Mouse (Mus musculus) stomach, embryonic 15.5 days (tissue): ENCODE results near the gene Msl1. TPM values are rescaled to one million over a fixed set of nuclear protein-coding genes. Genes with fewer than 3 reads are reported as not detected.

Source experiments
- ATAC-seq: fragments of 200-750 bp; cut with Nextera tagmentation; 2 replicates; pipeline ENCODE4 v1.8.0; 2017; ENCODE audit warnings: low read depth, moderate number of reproducible peaks, moderate TSS enrichment; ENCODE audit not compliant: insufficient read depth, low FRiP score
- H3K27ac ChIP-seq: fragments of 300-500 bp; sonication (generic); 2 replicates; pipeline ENCODE4 v1.5.1; 2015; ENCODE audit warnings: mild to moderate bottlenecking, inconsistent platforms
- H3K27me3 ChIP-seq: fragments of 300-500 bp; sonication (generic); replicated peaks from 2 replicates; pipeline ENCODE4 v1.6.1; 2015; ENCODE audit warnings: inconsistent platforms
- H3K36me3 ChIP-seq: fragments of 300-500 bp; sonication (generic); 2 replicates; pipeline ENCODE4 v1.6.1; 2015; ENCODE audit warnings: inconsistent platforms
- H3K4me1 ChIP-seq: fragments of 300-500 bp; sonication (generic); 2 replicates; pipeline ENCODE4 v1.6.1; 2015; ENCODE audit warnings: inconsistent platforms
- H3K4me2 ChIP-seq: fragments of 300-500 bp; sonication (generic); 2 replicates; pipeline ENCODE4 v1.6.1; 2015; ENCODE audit warnings: mild to moderate bottlenecking, inconsistent platforms
- H3K4me3 ChIP-seq: fragments of 300-500 bp; sonication (generic); replicated peaks from 2 replicates; pipeline ENCODE4 v1.5.1; 2015; ENCODE audit warnings: inconsistent platforms
- H3K9ac ChIP-seq: fragments of 300-500 bp; sonication (generic); 2 replicates; pipeline ENCODE4 v1.6.1; 2015; ENCODE audit warnings: inconsistent platforms
- H3K9me3 ChIP-seq: fragments of 300-500 bp; sonication (generic); 2 replicates; pipeline ENCODE4 v1.6.1; 2016; ENCODE audit warnings: inconsistent platforms
- WGBS: fragments of 180-500 bp; shearing (Covaris S2); methylation state at CpG from one replicate; pipeline ENCODE4 v1.1.7; 2015; 5-methylcytosine and 5-hydroxymethylcytosine counted together
- polyA plus RNA-seq: library from polyadenylated mRNA; unstranded; fragments of >200 nt; fragmentation: Nextera tagmentation; extraction: Ambion mirVana; gene quantifications from 2 replicates; pipeline ENCODE4 v1.2.1, GENCODE M21; 2015

Msl1 gene
- polyA plus RNA-seq, 1 experiment from 2014 or later: 23.0 TPM

GRCm38 (mm10) chr11:98766346-98766745 lies 29.0 kb upstream of the Msl1 start:
- no peaks in the 10 kb centered on the region for H3K27me3 ChIP-seq
- H3K36me3 ChIP-seq: peaks cover 45% of the 10 kb centered on the region
- no peak overlapping the region for H3K4me3 ChIP-seq
- no peak for ATAC-seq
- H3K9me3 ChIP-seq: no peaks in the 10 kb centered on the region
- no peak overlapping the region for H3K4me2 ChIP-seq
- no peak overlapping the region for H3K27ac ChIP-seq
- 25% methylated on average over 2 of the region's 2 CpGs for WGBS
- peaks cover 53% of the 10 kb centered on the region for H3K4me1 ChIP-seq
- no peak overlapping the region for H3K9ac ChIP-seq

DNA sequence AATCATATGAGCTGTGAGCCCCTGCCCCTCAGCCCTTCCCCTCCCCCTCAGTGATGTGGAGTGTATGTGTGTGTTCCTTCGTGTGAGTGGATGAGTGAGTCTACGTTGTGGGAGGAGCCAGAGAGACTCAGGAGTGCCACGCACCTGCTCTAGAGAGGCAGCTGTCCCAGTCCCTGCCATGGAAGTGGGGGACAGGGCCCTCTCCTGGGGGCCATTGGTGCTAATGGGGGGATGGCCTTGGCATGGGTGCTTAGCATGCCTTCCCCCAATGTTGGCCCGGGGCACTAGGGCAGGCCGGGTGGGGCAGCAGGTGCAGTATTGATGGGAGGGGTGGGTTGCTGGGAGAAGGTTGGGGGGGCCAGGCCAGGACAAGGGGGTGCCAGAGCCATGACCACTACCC lies 28.5 kb upstream of the Msl1 start:
- WGBS: 49% methylated on average over 5 of the region's 5 CpGs
- H3K36me3 ChIP-seq: peaks cover 42% of the 10 kb centered on the region
- H3K9me3 ChIP-seq: no peaks in the 10 kb centered on the region
- no peak for ATAC-seq
- H3K27ac ChIP-seq: peak overlapping the region; percentile 41; the same call in 1 of the 2 replicates
- 0 out of 2 replicates have a peak overlapping the region, but pooled peaks have one; percentile 43 for H3K4me2 ChIP-seq
- H3K4me1 ChIP-seq: peaks cover 56% of the 10 kb centered on the region
- no peaks in the 10 kb centered on the region for H3K27me3 ChIP-seq
- no peak overlapping the region for H3K4me3 ChIP-seq
- no peak overlapping the region for H3K9ac ChIP-seq

DNA sequence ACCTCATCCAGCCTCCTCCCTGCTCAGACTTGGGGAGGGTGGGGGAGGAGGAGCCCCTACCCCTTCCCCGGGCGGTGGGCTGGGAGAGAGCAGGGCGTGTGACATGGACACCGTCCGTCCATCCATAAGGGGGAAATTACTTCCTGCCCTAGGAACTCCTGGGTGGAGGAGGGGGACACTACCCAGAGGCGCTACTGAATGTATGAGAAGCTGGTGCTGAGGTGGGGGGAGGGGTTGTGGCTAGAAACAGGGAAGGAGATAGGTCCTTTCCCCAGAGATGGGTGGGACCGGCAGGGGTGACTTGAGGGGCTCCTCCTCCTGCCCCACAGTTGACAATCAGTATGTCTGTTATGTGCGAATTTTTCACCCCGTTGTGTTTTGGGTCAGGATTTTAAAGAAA lies 28.0 kb upstream of the Msl1 start:
- Histone ChIP-seq H3K4me2 (peak overlapping the region; percentile 43; the same call in 1 of the 2 replicates), H3K4me1 (peaks cover 56% of the 10 kb centered on the region), H3K27me3 (no peaks in the 10 kb centered on the region), H3K36me3 (peaks cover 38% of the 10 kb centered on the region), H3K9ac (no peak overlapping the region; the same call in 1 of the 2 replicates), H3K27ac (peak overlapping the region; percentile 41; the same call in 1 of the 2 replicates), H3K4me3 (no peak overlapping the region), H3K9me3 (no peaks in the 10 kb centered on the region)
- ATAC-seq: no peak
- WGBS: 20% methylated on average over 9 of the region's 9 CpGs

- peak overlapping the region; percentile 11 for H3K4me3 ChIP-seq
- WGBS: 19% methylated on average over 4 of the region's 4 CpGs
- ATAC-seq: no peak
- no peaks in the 10 kb centered on the region for H3K27me3 ChIP-seq
- H3K36me3 ChIP-seq: peaks cover 36% of the 10 kb centered on the region
- H3K27ac ChIP-seq: peak overlapping the region; percentile 69
- peaks cover 57% of the 10 kb centered on the region for H3K4me1 ChIP-seq
- H3K4me2 ChIP-seq: peak overlapping the region; percentile 43
- no peak overlapping the region for H3K9ac ChIP-seq
- no peaks in the 10 kb centered on the region for H3K9me3 ChIP-seq
Observed at GRCm38 (mm10) chr11:98767713-98768112, 27.6 kb upstream of the Msl1 start.

GRCm38 (mm10) chr11:98768127-98769006 lies 26.9 kb upstream of the Msl1 start:
- Histone ChIP-seq H3K27ac (peak overlapping the region; percentile 69), H3K9me3 (no peaks in the 10 kb centered on the region), H3K4me1 (peaks cover 59% of the 10 kb centered on the region), H3K4me3 (peak overlapping the region; percentile 11), H3K9ac (no peak overlapping the region), H3K36me3 (peaks cover 30% of the 10 kb centered on the region), H3K4me2 (peak overlapping the region; percentile 43), H3K27me3 (no peaks in the 10 kb centered on the region)
- WGBS: 30% methylated on average over 39 of the region's 39 CpGs
- ATAC-seq: peak; percentile 15; the same call in 1 of the 2 replicates

- Histone ChIP-seq H3K9me3 (no peaks in the 10 kb centered on the region), H3K9ac (no peak overlapping the region), H3K4me1 (peaks cover 60% of the 10 kb centered on the region), H3K4me2 (peak overlapping the region; percentile 43; the same call in 1 of the 2 replicates), H3K27me3 (no peaks in the 10 kb centered on the region), H3K27ac (peak overlapping the region; percentile 69), H3K36me3 (peaks cover 22% of the 10 kb centered on the region), H3K4me3 (no peak overlapping the region)
- no peak for ATAC-seq
- 84% methylated on average over 25 of the region's 25 CpGs for WGBS
Observed at GRCm38 (mm10) chr11:98769007-98769954, 26.0 kb upstream of the Msl1 start.

DNA sequence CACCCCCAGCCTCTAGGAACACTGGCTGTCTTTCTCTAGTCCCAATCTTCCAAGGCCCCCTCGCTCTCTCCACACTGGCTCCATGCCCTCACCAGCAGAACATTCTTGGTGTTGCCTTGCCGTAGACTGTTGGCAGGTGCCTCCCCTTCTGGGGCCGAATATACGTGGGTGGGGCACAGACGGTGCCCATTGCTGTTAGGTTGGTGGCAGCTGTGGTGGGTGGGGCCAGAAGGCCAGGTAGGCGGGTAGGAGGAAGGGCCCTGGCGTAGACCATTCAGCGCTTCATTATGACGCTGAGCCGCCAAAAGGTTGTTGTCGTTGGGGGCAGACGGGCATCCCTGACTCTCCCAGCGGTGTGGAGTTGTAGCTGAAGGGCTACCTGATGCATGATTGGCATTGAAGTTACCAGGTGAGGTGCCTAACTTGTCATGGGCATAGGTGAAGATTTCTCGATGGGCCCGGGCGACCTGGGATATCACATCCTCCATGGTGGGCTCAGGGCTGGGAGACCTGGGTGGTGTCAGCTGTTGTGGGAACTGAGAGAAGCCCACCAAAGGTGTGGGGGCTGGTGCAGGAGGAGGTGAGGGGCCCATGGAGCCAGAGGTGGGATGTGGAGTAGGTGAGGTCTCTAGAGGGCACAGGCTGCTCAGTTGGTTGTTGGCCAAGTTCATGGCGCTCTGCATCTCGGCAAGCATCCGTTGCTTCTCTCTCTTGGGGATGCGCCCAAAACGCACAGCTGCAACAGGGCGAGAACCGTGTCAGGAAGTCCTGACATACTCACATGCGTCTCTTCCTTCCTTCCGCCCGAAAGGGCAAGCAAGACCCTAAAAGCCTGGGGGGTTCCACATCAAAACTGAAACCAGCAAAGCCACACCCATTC lies 25.0 kb upstream of the Msl1 start:
- no peak for ATAC-seq
- H3K36me3 ChIP-seq: peaks cover 16% of the 10 kb centered on the region; the same call in 1 of the 2 replicates
- no peaks in the 10 kb centered on the region for H3K27me3 ChIP-seq
- peaks cover 65% of the 10 kb centered on the region for H3K4me1 ChIP-seq
- H3K4me3 ChIP-seq: no peak overlapping the region
- 89% methylated on average over 26 of the region's 26 CpGs for WGBS
- no peak overlapping the region for H3K27ac ChIP-seq
- H3K9me3 ChIP-seq: no peaks in the 10 kb centered on the region
- no peak overlapping the region for H3K4me2 ChIP-seq
- H3K9ac ChIP-seq: no peak overlapping the region

GRCm38 (mm10) chr11:98771131-98771530 lies 24.2 kb upstream of the Msl1 start:
- WGBS: 90% methylated on average over 18 of the region's 18 CpGs
- H3K27ac ChIP-seq: no peak overlapping the region
- no peaks in the 10 kb centered on the region for H3K27me3 ChIP-seq
- no peak overlapping the region for H3K4me3 ChIP-seq
- peaks cover 16% of the 10 kb centered on the region; the same call in 1 of the 2 replicates for H3K36me3 ChIP-seq
- H3K4me2 ChIP-seq: no peak overlapping the region
- peaks cover 65% of the 10 kb centered on the region for H3K4me1 ChIP-seq
- H3K9ac ChIP-seq: no peak overlapping the region
- ATAC-seq: no peak
- H3K9me3 ChIP-seq: no peaks in the 10 kb centered on the region

DNA sequence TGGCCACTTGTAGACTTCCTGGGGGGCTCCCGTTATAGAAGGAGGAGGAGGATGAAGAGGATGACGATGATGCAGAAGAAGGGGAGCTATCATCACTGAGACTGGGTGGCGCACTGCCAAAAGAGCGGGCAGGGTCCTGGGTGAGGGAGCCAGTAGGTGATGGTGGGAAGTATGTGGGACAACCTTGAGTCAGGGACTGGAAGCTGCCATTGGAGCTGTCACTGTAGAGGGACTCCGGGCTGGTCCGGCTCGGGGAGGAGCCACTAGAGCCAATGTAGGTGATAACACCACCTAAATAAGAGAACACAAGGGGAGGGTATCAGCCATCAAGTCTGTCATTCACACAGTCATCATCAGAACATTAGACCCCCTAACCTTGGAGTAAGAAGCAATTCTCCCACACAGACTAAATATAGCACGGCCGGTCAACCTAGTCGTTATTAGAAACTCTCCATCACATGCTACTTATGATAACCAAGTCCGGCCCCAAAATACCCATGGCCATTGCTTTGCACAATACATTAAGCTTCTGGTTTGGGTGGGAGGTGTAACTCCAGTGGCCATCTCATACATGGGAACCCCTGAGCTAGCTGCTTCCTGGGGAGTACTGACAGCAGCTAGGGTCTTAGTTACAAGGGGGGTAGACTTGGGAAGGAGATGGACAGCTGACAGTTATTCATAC lies 23.3 kb upstream of the Msl1 start:
- Histone ChIP-seq H3K4me3 (no peak overlapping the region), H3K36me3 (peaks cover 16% of the 10 kb centered on the region; the same call in 1 of the 2 replicates), H3K4me2 (no peak overlapping the region), H3K9me3 (no peaks in the 10 kb centered on the region), H3K27me3 (no peaks in the 10 kb centered on the region), H3K4me1 (peaks cover 65% of the 10 kb centered on the region), H3K9ac (no peak overlapping the region), H3K27ac (0 out of 2 replicates have a peak overlapping the region, but pooled peaks have one; percentile 79)
- WGBS: 85% methylated on average over 11 of the region's 11 CpGs
- no peak for ATAC-seq

- H3K36me3 ChIP-seq: peaks cover 16% of the 10 kb centered on the region; the same call in 1 of the 2 replicates
- H3K9ac ChIP-seq: no peak overlapping the region
- ATAC-seq: no peak
- H3K27ac ChIP-seq: peak overlapping the region; percentile 79
- H3K4me1 ChIP-seq: peaks cover 64% of the 10 kb centered on the region
- no peaks in the 10 kb centered on the region for H3K9me3 ChIP-seq
- 49% methylated on average over 8 of the region's 8 CpGs for WGBS
- no peaks in the 10 kb centered on the region for H3K27me3 ChIP-seq
- peak overlapping the region; percentile 83; the same call in 1 of the 2 replicates for H3K4me2 ChIP-seq
- no peak overlapping the region for H3K4me3 ChIP-seq
Observed at GRCm38 (mm10) chr11:98772667-98773171, 22.6 kb upstream of the Msl1 start.
